Mouse (Mus musculus) hindbrain, embryonic 14.5 days (tissue): Measurements from ENCODE around the gene Mlxip. TPM values are rescaled to one million over a fixed set of nuclear protein-coding genes. Genes with fewer than 3 reads are reported as not detected.

ENCODE experiments used
- ATAC-seq: fragments of 200-750 bp; cut with Nextera tagmentation; 2 replicates; pipeline ENCODE4 v1.8.0; 2017; ENCODE audit warnings: moderate number of reproducible peaks, mild to moderate bottlenecking, moderate TSS enrichment, moderate library complexity; ENCODE audit not compliant: low FRiP score
- DNase-seq: peaks from one replicate; pipeline ENCODE4 v3.0.0-alpha.2; 2015; ENCODE audit warnings: low spot score
- H3K27ac ChIP-seq: fragments of 300-500 bp; sonication (generic); 2 replicates; pipeline ENCODE4 v1.5.1; 2014; ENCODE audit warnings: mild to moderate bottlenecking, moderate library complexity
- H3K27me3 ChIP-seq: fragments of 300-500 bp; sonication (generic); 2 replicates; pipeline ENCODE4 v1.6.1; 2014; ENCODE audit warnings: mild to moderate bottlenecking, low read length, mixed read lengths; ENCODE audit not compliant: control insufficient read depth, insufficient read depth
- H3K36me3 ChIP-seq: fragments of 300-500 bp; sonication (generic); replicated peaks from 2 replicates; pipeline ENCODE4 v1.6.1; 2014; ENCODE audit not compliant: control insufficient read depth, insufficient read depth
- H3K4me1 ChIP-seq: fragments of 300-500 bp; sonication (generic); replicated peaks from 2 replicates; pipeline ENCODE4 v1.6.1; 2014; ENCODE audit warnings: antibody characterized with exemption, low read length, mixed read lengths; ENCODE audit not compliant: control insufficient read depth, insufficient read depth
- H3K4me2 ChIP-seq: fragments of 300-500 bp; sonication (generic); replicated peaks from 2 replicates; pipeline ENCODE4 v1.6.1; 2014; ENCODE audit warnings: mild to moderate bottlenecking, moderate library complexity
- H3K4me3 ChIP-seq: fragments of 300-500 bp; sonication (generic); replicated peaks from 2 replicates; pipeline ENCODE4 v1.5.1; 2014; ENCODE audit warnings: mild to moderate bottlenecking, low read length
- H3K9ac ChIP-seq: fragments of 300-500 bp; sonication (generic); 2 replicates; pipeline ENCODE4 v1.6.1; 2014
- H3K9me3 ChIP-seq: fragments of 300-500 bp; sonication (generic); 2 replicates; pipeline ENCODE4 v1.6.1; 2016; ENCODE audit warnings: low read length; ENCODE audit not compliant: control insufficient read depth
- WGBS: fragments of 180-500 bp; shearing (Covaris S2); extraction: QIAGEN DNeasy Blood & Tissue Kit; methylation state at CpG from one replicate; pipeline ENCODE4 v1.1.7; 2014; 5-methylcytosine and 5-hydroxymethylcytosine counted together
- polyA plus RNA-seq: library from polyadenylated mRNA; unstranded; fragments of >200 nt; fragmentation: Nextera tagmentation; extraction: Ambion mirVana; gene quantifications from 2 replicates; pipeline ENCODE4 v1.2.1, GENCODE M21; 2014

Mlxip gene
- polyA plus RNA-seq = 21.1 and 21.7 TPM in 2 replicates

GRCm38 (mm10) chr5:123394303-123394956 lies at the start of gene Mlxip:
TSS of gene Mlxip (plus strand) at chr5:123394798.
- Histone ChIP-seq H3K9ac (peak within 1 kb of the TSS; percentile 94), H3K36me3 (no peaks in the 10 kb centered on the region), H3K4me2 (peak within 1 kb of the TSS; percentile 84), H3K4me1 (peaks cover 34% of the 10 kb centered on the region), H3K27ac (peak within 1 kb of the TSS; percentile 73), H3K9me3 (no peaks in the 10 kb centered on the region), H3K4me3 (peak within 1 kb of the TSS; percentile 95), H3K27me3 (no peaks in the 10 kb centered on the region)
- peak; percentile 94 for ATAC-seq
- WGBS = under 1% methylated on average over 44 of the region's 50 CpGs
- peak; percentile 86 for DNase-seq

DNA sequence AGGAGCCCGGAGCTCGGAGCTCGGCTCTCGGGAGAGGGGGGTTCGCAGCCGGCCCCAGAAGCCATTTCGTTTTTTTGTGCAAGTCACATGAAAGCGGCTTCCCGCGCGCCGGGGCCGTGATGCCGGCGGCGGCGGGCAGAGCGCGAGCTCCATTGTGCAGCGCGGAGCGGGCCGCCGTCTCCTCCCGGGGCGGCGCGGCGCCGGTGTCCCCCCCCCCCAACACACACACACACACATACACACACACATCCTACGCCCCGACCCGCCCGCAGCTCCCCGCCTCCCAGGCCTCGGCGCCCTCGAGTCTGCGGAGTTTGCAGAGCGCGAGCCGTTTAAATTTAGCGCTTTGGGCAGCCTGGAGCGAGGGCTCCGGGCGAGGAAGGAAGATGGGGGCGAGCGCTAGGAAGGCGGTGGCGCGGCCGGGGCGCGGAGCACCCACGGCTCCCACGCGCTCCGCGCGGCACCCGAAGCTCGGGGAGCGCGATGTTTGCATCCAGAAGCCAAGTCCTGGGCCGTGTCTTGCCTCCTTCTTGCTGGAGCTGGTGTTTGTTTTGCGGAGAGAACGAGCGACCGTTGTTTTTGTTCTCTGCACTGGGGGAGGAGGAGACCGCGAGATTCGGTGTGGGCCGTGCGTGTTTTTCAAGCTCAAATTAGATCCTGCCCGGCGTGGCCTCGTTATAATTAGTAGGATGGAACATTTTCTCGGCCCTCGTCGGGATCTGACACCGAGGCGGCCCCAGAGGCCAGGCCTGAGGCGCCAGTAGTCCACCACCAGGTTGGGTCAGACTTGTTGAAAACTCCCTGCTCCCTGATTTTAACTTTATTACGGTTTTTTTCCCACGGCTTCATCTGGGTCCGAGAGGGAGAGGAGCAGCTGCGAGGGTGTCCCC lies 49.4 kb upstream of the Mlxip start:
- peak overlapping the region; percentile 81 for H3K4me3 ChIP-seq
- peak overlapping the region; percentile 97 for H3K27ac ChIP-seq
- peak overlapping the region; percentile 90 for H3K9ac ChIP-seq
- no peaks in the 10 kb centered on the region for H3K27me3 ChIP-seq
- peak overlapping the region; percentile 92 for H3K4me2 ChIP-seq
- no peaks in the 10 kb centered on the region for H3K9me3 ChIP-seq
- peak; percentile 38 for ATAC-seq
- peaks cover 23% of the 10 kb centered on the region for H3K4me1 ChIP-seq
- no peaks in the 10 kb centered on the region for H3K36me3 ChIP-seq
- peak; percentile 62 for DNase-seq
- WGBS = under 1% methylated on average over 80 of the region's 87 CpGs

DNA sequence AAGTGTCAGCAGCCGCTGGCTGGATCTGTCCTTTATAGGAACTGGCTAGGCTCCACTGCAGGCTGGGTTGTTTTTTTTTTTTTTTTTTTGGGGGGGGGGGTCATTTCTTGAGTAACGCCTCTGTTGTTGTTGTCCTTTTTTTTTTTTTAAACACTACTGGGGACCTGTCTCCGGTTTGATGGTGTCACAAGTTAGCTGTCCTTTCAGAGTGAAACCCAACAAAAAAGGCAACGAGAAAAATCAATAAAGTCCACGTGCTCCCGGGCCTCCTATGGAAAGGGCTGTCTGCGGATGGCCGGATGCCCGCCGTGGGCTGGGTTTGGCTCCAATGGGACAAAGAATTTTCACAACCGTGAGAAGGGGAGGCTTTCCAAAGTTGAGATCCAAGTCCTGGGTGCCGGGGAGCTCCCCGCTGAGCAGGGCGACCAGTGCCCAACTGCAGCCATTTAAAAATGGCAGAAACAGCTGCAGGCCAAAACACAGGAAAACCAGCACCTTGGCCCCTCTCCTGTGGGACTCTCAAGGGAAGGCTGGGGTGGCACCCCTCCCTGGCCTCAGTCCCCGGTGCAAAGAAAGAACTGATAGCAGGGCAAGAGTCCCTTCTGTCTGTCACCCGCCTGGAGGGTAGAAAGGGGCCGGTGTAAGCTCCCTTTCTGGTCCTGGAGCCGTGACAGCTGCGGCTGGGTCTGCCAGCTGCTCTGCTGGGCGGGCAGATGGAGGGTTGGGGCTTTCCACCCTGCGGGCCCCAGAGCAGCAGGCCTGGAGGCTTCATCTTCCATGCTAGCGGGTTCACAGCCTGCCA lies 48.5 kb upstream of the Mlxip start:
- H3K27me3 ChIP-seq = no peaks in the 10 kb centered on the region
- ATAC-seq = peak; percentile 64
- H3K4me1 ChIP-seq = peaks cover 23% of the 10 kb centered on the region
- H3K9ac ChIP-seq = peak overlapping the region; percentile 90
- H3K4me3 ChIP-seq = peak overlapping the region; percentile 81
- no peaks in the 10 kb centered on the region for H3K9me3 ChIP-seq
- no peaks in the 10 kb centered on the region for H3K36me3 ChIP-seq
- peak overlapping the region; percentile 97 for H3K27ac ChIP-seq
- 0% methylated on average over 22 of the region's 22 CpGs for WGBS
- H3K4me2 ChIP-seq = peak overlapping the region; percentile 92
- peak; percentile 68 for DNase-seq

DNA sequence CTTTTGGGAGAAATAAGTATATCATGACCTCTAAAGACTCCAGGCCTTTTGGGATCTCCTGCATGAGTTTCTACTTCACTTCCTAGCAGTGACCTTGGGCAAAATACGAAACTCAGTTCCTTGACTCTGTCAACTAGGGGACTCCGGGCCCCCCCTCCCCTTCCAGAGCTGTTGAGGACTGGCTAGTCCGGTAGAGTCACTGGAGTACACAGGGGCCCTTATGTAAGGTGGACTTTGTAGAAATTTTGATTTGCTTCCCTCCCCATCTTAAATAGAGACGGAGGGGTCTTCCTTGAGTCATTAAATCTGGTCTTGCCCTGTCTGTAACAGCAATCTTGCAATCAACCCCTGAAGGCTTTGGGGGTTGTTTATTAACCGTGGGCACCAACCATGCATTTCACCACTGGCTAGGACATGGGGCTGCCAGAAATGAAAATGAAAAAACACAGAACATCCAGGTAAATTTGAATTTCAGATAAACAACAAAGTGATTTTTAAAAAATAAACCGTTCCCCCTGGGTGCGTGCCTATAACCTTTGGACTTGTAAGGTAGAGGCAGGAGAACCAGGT lies 47.8 kb upstream of the Mlxip start:
- Histone ChIP-seq H3K9ac (peak overlapping the region; percentile 90), H3K27ac (peak overlapping the region; percentile 97), H3K4me3 (peak overlapping the region; percentile 81), H3K9me3 (no peaks in the 10 kb centered on the region), H3K4me1 (peaks cover 23% of the 10 kb centered on the region), H3K27me3 (no peaks in the 10 kb centered on the region), H3K36me3 (no peaks in the 10 kb centered on the region), H3K4me2 (peak overlapping the region; percentile 92)
- 57% methylated on average over 7 of the region's 7 CpGs for WGBS
- DNase-seq (no peak), ATAC-seq (no peak)

GRCm38 (mm10) chr5:123347985-123348384 lies 46.6 kb upstream of the Mlxip start:
- ATAC-seq = no peak
- no peaks in the 10 kb centered on the region for H3K9me3 ChIP-seq
- no peak overlapping the region for H3K4me2 ChIP-seq

DNA sequence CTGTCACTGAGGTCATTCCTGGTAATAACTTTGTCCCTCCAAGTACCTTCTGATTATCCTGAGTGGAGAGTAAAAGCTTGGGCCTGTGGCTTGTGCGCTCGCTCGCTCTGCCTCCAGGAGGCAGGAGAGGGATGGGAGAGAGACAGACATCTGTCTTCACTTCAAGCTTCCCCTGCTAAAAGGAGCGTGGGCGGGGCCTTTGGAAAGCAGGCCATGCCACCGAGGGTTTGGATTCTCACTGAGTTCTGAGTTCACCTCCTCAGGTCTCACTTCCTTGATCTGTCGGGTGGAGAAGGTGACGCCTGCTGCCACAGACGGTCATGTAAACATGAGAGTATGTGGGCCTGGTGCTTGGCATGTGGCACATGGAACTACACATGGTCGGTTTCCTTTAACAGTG lies 44.2 kb upstream of the Mlxip start:
- ATAC-seq (no peak), DNase-seq (no peak)
- Histone ChIP-seq H3K4me3 (no peak overlapping the region), H3K27ac (no peak overlapping the region), H3K9ac (no peak overlapping the region), H3K9me3 (no peaks in the 10 kb centered on the region), H3K4me1 (peaks cover 23% of the 10 kb centered on the region), H3K4me2 (no peak overlapping the region), H3K36me3 (peaks cover 8% of the 10 kb centered on the region), H3K27me3 (no peaks in the 10 kb centered on the region)
- 69% methylated on average over 10 of the region's 10 CpGs for WGBS

More at GRCm38 (mm10) chr5:123347985-123348384, 46.6 kb upstream of the Mlxip start:
- no peak overlapping the region for H3K9ac ChIP-seq
- H3K4me1 ChIP-seq = peaks cover 23% of the 10 kb centered on the region
- no peaks in the 10 kb centered on the region for H3K36me3 ChIP-seq
- no peak overlapping the region for H3K4me3 ChIP-seq
- no peak overlapping the region for H3K27ac ChIP-seq
- no peaks in the 10 kb centered on the region for H3K27me3 ChIP-seq
- WGBS = 82% methylated on average over 2 of the region's 2 CpGs
- DNase-seq = no peak

DNA sequence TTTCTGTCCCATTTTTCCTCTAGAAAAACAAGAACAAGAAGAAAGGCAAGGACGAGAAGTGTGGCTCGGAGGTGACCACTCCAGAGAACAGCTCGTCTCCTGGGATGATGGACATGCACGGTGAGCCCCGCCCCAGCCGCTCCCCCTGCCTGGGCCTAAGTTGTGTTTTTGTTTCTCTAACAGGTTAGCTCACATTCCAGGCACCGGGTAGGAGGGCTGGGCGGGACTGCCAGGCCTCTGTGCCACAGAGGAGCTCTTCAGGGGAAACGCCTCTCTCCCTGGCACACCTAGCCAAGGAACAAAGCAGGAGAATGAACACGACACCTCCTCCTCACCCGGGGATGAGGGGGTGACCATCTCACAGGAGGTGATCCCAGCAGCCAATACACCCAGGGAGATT lies 38.7 kb upstream of the Mlxip start:
- no peak overlapping the region for H3K4me2 ChIP-seq
- DNase-seq (no peak), ATAC-seq (no peak)
- no peak overlapping the region for H3K9ac ChIP-seq
- no peaks in the 10 kb centered on the region for H3K27me3 ChIP-seq
- no peaks in the 10 kb centered on the region for H3K4me1 ChIP-seq
- 84% methylated on average over 11 of the region's 11 CpGs for WGBS
- H3K27ac ChIP-seq = no peak overlapping the region
- no peaks in the 10 kb centered on the region for H3K9me3 ChIP-seq
- H3K4me3 ChIP-seq = no peak overlapping the region
- H3K36me3 ChIP-seq = peaks cover 62% of the 10 kb centered on the region

- DNase-seq = no peak
- 92% methylated on average over 4 of the region's 4 CpGs for WGBS
- no peak overlapping the region for H3K4me2 ChIP-seq
- no peaks in the 10 kb centered on the region for H3K27me3 ChIP-seq
- H3K4me3 ChIP-seq = no peak overlapping the region
- no peaks in the 10 kb centered on the region for H3K4me1 ChIP-seq
- ATAC-seq = no peak
- H3K36me3 ChIP-seq = peaks cover 76% of the 10 kb centered on the region
- no peaks in the 10 kb centered on the region for H3K9me3 ChIP-seq
- no peak overlapping the region for H3K9ac ChIP-seq
- no peak overlapping the region for H3K27ac ChIP-seq
These were observed 37.3 kb upstream of the Mlxip start for GRCm38 (mm10) chr5:123357253-123357652.
